14 mouse cellular contexts compared by ENCODE assay signal in genomic region chr14:14594753-14595152, GRCm38 (mm10).
"Had no signal": no experiment of that assay in that cellular context is flagged by ENCODE, and none has a peak within 500 bp of the region (broad histone marks: within the 10 kb centered on the region; RNA-seq: fewer than 3 reads in every experiment).

No protein-coding gene starts in this region.

- DNase-seq: kidney, adult 18-20 months; kidney, adult 9 months; kidney, postnatal 14 days; kidney, postnatal 4 days; left cerebral cortex, postnatal 4 days; liver, postnatal 0 days; lung, embryonic 14.5 days; lung, postnatal 4 days; thymus, adult 2 months; thymus, postnatal 14 days; thymus, postnatal 4 days had no signal

- ATAC-seq: liver, postnatal 0 days; lung, postnatal 0 days; midbrain, embryonic 13.5 days; midbrain, embryonic 16.5 days had no signal
